ENCODE assay signal across 8 mouse cellular contexts in genomic region chr7:4789436-4789935, GRCm38 (mm10). TPM values are rescaled to one million over a fixed set of nuclear protein-coding genes. Genes with fewer than 3 reads are reported as not detected.
DNase-seq lines count a peak whose midpoint lies in the region; ATAC-seq and TF ChIP-seq lines count a peak whose summit lies in the region.

Gene Tmem238, minus strand, starts transcription at chr7:4789656.

- no peak for TF ChIP-seq EP300 in heart, adult 2 months (IDR thresholded peaks at IDR 0.05; ENCODE audit: insufficient read depth, low read depth, low read length)
- no peak for TF ChIP-seq EP300 in lung, postnatal 0 days (IDR thresholded peaks at IDR 0.05)

- H3K79me2 ChIP-seq in heart, adult 2 months (replicated peaks; ENCODE audit: control insufficient read depth, insufficient read depth, low read length) = no peaks in the 10 kb centered on the region

- H3K4me2 ChIP-seq in kidney, embryonic 14.5 days (replicated peaks; ENCODE audit: low read depth, low read length) = peak within 1 kb of the TSS; percentile 92
- peak within 1 kb of the TSS; percentile 94 for H3K4me2 ChIP-seq in lung, postnatal 0 days (replicated peaks; ENCODE audit: low read depth, low read length)

- H3K9ac ChIP-seq in heart, adult 2 months (ENCODE audit: low read depth, low read length) = peak within 1 kb of the TSS; percentile 85
- peak within 1 kb of the TSS; percentile 71 for H3K9ac ChIP-seq in kidney, embryonic 14.5 days (ENCODE audit: low read depth, low read length)
- peak within 1 kb of the TSS; percentile 64 for H3K9ac ChIP-seq in lung, postnatal 0 days (replicated peaks; ENCODE audit: low read depth)

- H3K4me1 ChIP-seq in heart, adult 2 months (ENCODE audit: control insufficient read depth, insufficient read depth, low read length) = peaks cover 4% of the 10 kb centered on the region
- H3K4me1 ChIP-seq in kidney, embryonic 14.5 days (ENCODE audit: control insufficient read depth, insufficient read depth, low read length) = peaks cover 11% of the 10 kb centered on the region; the same call in 1 of the 2 replicates
- 0 out of 2 replicates have a peak, but pooled peaks cover 7% of the 10 kb centered on the region for H3K4me1 ChIP-seq in lung, postnatal 0 days (ENCODE audit: insufficient read depth, low read depth, low read length)

- no peaks in the 10 kb centered on the region for H3K9me3 ChIP-seq in kidney, embryonic 14.5 days (ENCODE audit: control insufficient read depth, low read length)
- no peaks in the 10 kb centered on the region for H3K9me3 ChIP-seq in lung, postnatal 0 days (ENCODE audit: low read length)

- TF ChIP-seq POLR2A in heart, adult 2 months (IDR thresholded peaks at IDR 0.05; ENCODE audit: insufficient read depth, low read depth, low read length) = no peak

- ATAC-seq in kidney, embryonic 14.5 days (ENCODE audit: low FRiP score, low TSS enrichment) = peak; percentile 7; the same call in 1 of the 2 replicates
- ATAC-seq in lung, postnatal 0 days = peak; percentile 68

- no peak for TF ChIP-seq CTCF in heart, adult 2 months (IDR thresholded peaks at IDR 0.05)
- TF ChIP-seq CTCF in lung, postnatal 0 days (IDR thresholded peaks at IDR 0.05) = no peak

- H3K27me3 ChIP-seq in heart, adult 2 months (ENCODE audit: control insufficient read depth, insufficient read depth, low read length) = no peaks in the 10 kb centered on the region
- H3K27me3 ChIP-seq in kidney, embryonic 14.5 days (ENCODE audit: control insufficient read depth, insufficient read depth, low read length) = no peaks in the 10 kb centered on the region
- no peaks in the 10 kb centered on the region for H3K27me3 ChIP-seq in lung, postnatal 0 days (replicated peaks; ENCODE audit: insufficient read depth, low read length)

- intact Hi-C loops in heart, adult 2 months (cut with DNase I) = loop anchor here (2.0 kb wide), 1 partner anchor 49 kb away; the partner anchor contains the start of gene Kmt5c

- peak within 1 kb of the TSS; percentile 54 for H3K4me3 ChIP-seq in heart, adult 2 months
- H3K4me3 ChIP-seq in kidney, embryonic 14.5 days (ENCODE audit: low read length) = peak within 1 kb of the TSS; percentile 60
- H3K4me3 ChIP-seq in lung, postnatal 0 days (ENCODE audit: low read depth, low read length) = peak within 1 kb of the TSS; percentile 58

- DNase-seq in embryo, embryonic 9.5 days (ENCODE audit: extremely low spot score) = peak; percentile 42
- no peak for DNase-seq in embryo, embryonic 11 days
- peak; percentile 80 for DNase-seq in cerebellum, adult 9-10 months
- DNase-seq in heart, adult 2 months = peak; percentile 71
- DNase-seq in lung, postnatal 0 days (ENCODE audit: low spot score) = peak; percentile 74
- DNase-seq in spleen, adult 12 weeks (ENCODE audit: low spot score) = peak; percentile 47
- DNase-seq in right cerebral cortex, postnatal 4 days = no peak

- 10% methylated on average over 40 of the region's 40 CpGs for WGBS in heart, adult 2 months
- 12% methylated on average over 22 of the region's 40 CpGs for WGBS in kidney, embryonic 14.5 days
- 5% methylated on average over 33 of the region's 40 CpGs for WGBS in lung, postnatal 0 days

- H3K27ac ChIP-seq in heart, adult 2 months = peak within 1 kb of the TSS; percentile 75
- peak within 1 kb of the TSS; percentile 88 for H3K27ac ChIP-seq in kidney, embryonic 14.5 days (ENCODE audit: low read depth, low read length)
- peak within 1 kb of the TSS; percentile 84 for H3K27ac ChIP-seq in lung, postnatal 0 days (ENCODE audit: low read length)

- no peaks in the 10 kb centered on the region for H3K36me3 ChIP-seq in heart, adult 2 months (ENCODE audit: control insufficient read depth, insufficient read depth, low read length)
- peaks cover 10% of the 10 kb centered on the region for H3K36me3 ChIP-seq in kidney, embryonic 14.5 days (ENCODE audit: control insufficient read depth, insufficient read depth, low read length)
- no peaks in the 10 kb centered on the region for H3K36me3 ChIP-seq in lung, postnatal 0 days (ENCODE audit: insufficient read depth, low read length)

RNA-seq across cellular contexts. Expression of gene Tmem238, which starts in this region (rescaled TPM):
- 1 to 10 TPM; 5.3 to 5.4 TPM for total RNA-seq in heart, adult 2 months (2021)
- polyA plus RNA-seq in heart, adult 2 months (2012; rRNA removed) = 2.2 and 4.3 TPM in 2 replicates
- polyA plus RNA-seq in kidney, embryonic 14.5 days (2014; fragmentation: Nextera tagmentation; extraction: Ambion mirVana) = 6.9 and 8.2 TPM in 2 replicates
- 39.2 and 45.4 TPM in 2 replicates for polyA plus RNA-seq in lung, postnatal 0 days (2015; fragmentation: Nextera tagmentation; extraction: Ambion mirVana)

Comparison
In these comparisons a context has a peak if more than half of its experiments do, and no peak if none do; other contexts are left out.
1. DNase-seq: peak in embryo, embryonic 9.5 days (single experiment), cerebellum, adult 9-10 months (single experiment), heart, adult 2 months (2 of 2), lung, postnatal 0 days (single experiment) and spleen, adult 12 weeks (single experiment); none in embryo, embryonic 11 days (single experiment) and right cerebral cortex, postnatal 4 days (single experiment).
2. Peak in every context shown above with its lines, with median percentiles within 50 percentile points of each other: H3K27ac ChIP-seq, H3K4me3 ChIP-seq and H3K9ac ChIP-seq.